In genomic region chr3:38663023-38663422, GRCm38 (mm10) we compare ENCODE assay signal across 9 mouse cellular contexts.
DNase-seq lines count a peak whose midpoint lies in the region; ATAC-seq and TF ChIP-seq lines count a peak whose summit lies in the region.
"Had no signal": no experiment of that assay in that cellular context is flagged by ENCODE, and none has a peak within 500 bp of the region (broad histone marks: within the 10 kb centered on the region; RNA-seq: fewer than 3 reads in every experiment).

No protein-coding gene starts in this region.

- DNase-seq in CD4-positive, CD25-positive, alpha-beta regulatory T cell, adult 2 months (ENCODE audit: low read depth, low spot score), result peak; percentile 47
- DNase-seq in left cerebral cortex, adult 2 months (ENCODE audit: extremely low spot score in 1 of 2, low spot score in 2 of 2), result no peak
- DNase-seq in left cerebral cortex, postnatal 4 days, result no peak
- peak; percentile 17 for DNase-seq in MEL (ENCODE audit: low read depth, low spot score)
- DNase-seq in left cerebral cortex, postnatal 10 days (ENCODE audit: extremely low spot score in 1 of 2, low spot score in 2 of 2), result no peak
- no peak for DNase-seq in right cerebral cortex, adult 2 months (ENCODE audit: low spot score in 2 of 2)

- peak; percentile 49 for TF ChIP-seq CTCF in left cerebral cortex, adult 2 months (IDR thresholded peaks at IDR 0.05)
- TF ChIP-seq CTCF in MEL (IDR thresholded peaks at IDR 0.05 in 2 of 3, conservative IDR thresholded peaks at IDR 0.05 in 1 of 3; ENCODE audit: control insufficient read depth in 1 of 3, insufficient read depth in 1 of 3, low read depth in 2 of 3, low read length in 3 of 3, poor library complexity in 1 of 3, severe bottlenecking in 1 of 3), result peak; percentile 36 to 57 (median 45)
- TF ChIP-seq CTCF in olfactory bulb, adult 2 months (IDR thresholded peaks at IDR 0.05; ENCODE audit: insufficient read depth, low read depth, low read length), result 0 out of 2 replicates have a peak, but pooled peaks have one; percentile 24

- no peak overlapping the region for H3K27ac ChIP-seq in left cerebral cortex, adult 2 months
- H3K27ac ChIP-seq in MEL (ENCODE audit: control insufficient read depth, low read depth, low read length), result no peak overlapping the region
- no peak overlapping the region for H3K27ac ChIP-seq in olfactory bulb, adult 2 months (ENCODE audit: insufficient read depth, low read depth, low read length)

- TF ChIP-seq POLR2A in MEL (IDR thresholded peaks at IDR 0.05; ENCODE audit: control insufficient read depth in 1 of 2, insufficient read depth in 1 of 2, low read depth in 1 of 2, low read length in 2 of 2, poor library complexity in 1 of 2), result no peak
- no peak for TF ChIP-seq POLR2A in olfactory bulb, adult 2 months (IDR thresholded peaks at IDR 0.05; ENCODE audit: insufficient read depth, low read depth, low read length)

- H3K4me3 ChIP-seq in left cerebral cortex, adult 2 months, result no peak overlapping the region
- H3K4me3 ChIP-seq in MEL (ENCODE audit: control insufficient read depth in 1 of 2, insufficient read depth in 1 of 2, low read depth in 2 of 2, low read length in 2 of 2), result no peak overlapping the region
- no peak overlapping the region for H3K4me3 ChIP-seq in olfactory bulb, adult 2 months (ENCODE audit: insufficient read depth, low read depth, low read length)

- H3K79me2 ChIP-seq in MEL (ENCODE audit: control insufficient read depth, insufficient read depth, low read length, poor library complexity), result no peaks in the 10 kb centered on the region

- intact Hi-C loops in left cerebral cortex, adult 2 months (cut with DNase I), result no loop called here
- intact Hi-C loops in left cerebral cortex, postnatal 4 days (cut with DNase I), result no loop called here
- intact Hi-C loops in left cerebral cortex, postnatal 10 days (cut with DNase I), result no loop called here

- peak; percentile 20 for TF ChIP-seq RAD21 in MEL (IDR thresholded peaks at IDR 0.05; ENCODE audit: low read depth, low read length)

- WGBS in olfactory bulb, adult 2 months, result 72% methylated on average over 5 of the region's 5 CpGs

- no peaks in the 10 kb centered on the region for H3K27me3 ChIP-seq in MEL (ENCODE audit: control insufficient read depth in 1 of 2, insufficient read depth in 2 of 2, low read length in 2 of 2)

- no peak for TF ChIP-seq EP300 in MEL (IDR thresholded peaks at IDR 0.05; ENCODE audit: low read depth in 1 of 2, low read length in 2 of 2)

- no peak for ATAC-seq in CD4-positive, CD25-positive, alpha-beta regulatory T cell, adult 4 months
- ATAC-seq: inflammation-experienced regulatory T-cells, adult 6 months had no signal

- H3K9ac ChIP-seq in MEL (ENCODE audit: control insufficient read depth, low read depth, low read length, poor library complexity, severe bottlenecking), result no peak overlapping the region

- no peaks in the 10 kb centered on the region for H3K36me3 ChIP-seq in MEL (ENCODE audit: control insufficient read depth in 1 of 2, insufficient read depth in 2 of 2, low read length in 2 of 2)

- no peaks in the 10 kb centered on the region for H3K4me1 ChIP-seq in MEL (ENCODE audit: control insufficient read depth in 1 of 2, insufficient read depth in 2 of 2, low read length in 2 of 2)
- H3K4me1 ChIP-seq in olfactory bulb, adult 2 months (ENCODE audit: control insufficient read depth, insufficient read depth, low read length), result no peaks in the 10 kb centered on the region

- H3K9me3 ChIP-seq in MEL (replicated peaks; ENCODE audit: insufficient read depth, low read length), result no peaks in the 10 kb centered on the region

TF ChIP-seq in MEL, 35 proteins besides CTCF, POLR2A, EP300 and RAD21:
- TF ChIP-seq SMC3 (IDR thresholded peaks at IDR 0.05; ENCODE audit: low read depth, low read length) (peak; percentile 20), JUND (IDR thresholded peaks at IDR 0.05; ENCODE audit: low read depth, low read length) (no peak)

Comparison
In these comparisons a context has a peak if more than half of its experiments do, and no peak if none do; other contexts are left out.
1. DNase-seq: peak in CD4-positive, CD25-positive, alpha-beta regulatory T cell, adult 2 months (single experiment) and MEL (single experiment); none in left cerebral cortex, adult 2 months (0 of 2), left cerebral cortex, postnatal 4 days (single experiment), left cerebral cortex, postnatal 10 days (0 of 2) and right cerebral cortex, adult 2 months (0 of 2).
2. Peak in every context shown above with its lines, with median percentiles within 50 percentile points of each other: CTCF ChIP-seq.